Mouse (Mus musculus) brain, embryonic 14.5 days (tissue): ENCODE measurements around the gene Rbl2.

Experiments used
- CTCF ChIP-seq: fragments of 200-500 bp; IDR thresholded peaks from 2 replicates; pipeline ENCODE4 v1.5.1; 2012; ENCODE audit warnings: inconsistent platforms, mild to moderate bottlenecking, moderate library complexity, borderline replicate concordance; ENCODE audit not compliant: insufficient read depth, insufficient read length; ENCODE audit errors: extremely low read depth
- POLR2A ChIP-seq: fragments of 200-500 bp; IDR thresholded peaks from 2 replicates; pipeline ENCODE4 v1.6.1; 2012; ENCODE audit warnings: mild to moderate bottlenecking, inconsistent platforms, borderline replicate concordance; ENCODE audit not compliant: poor library complexity, insufficient read depth, insufficient read length, severe bottlenecking; ENCODE audit errors: extremely low read depth

DNA sequence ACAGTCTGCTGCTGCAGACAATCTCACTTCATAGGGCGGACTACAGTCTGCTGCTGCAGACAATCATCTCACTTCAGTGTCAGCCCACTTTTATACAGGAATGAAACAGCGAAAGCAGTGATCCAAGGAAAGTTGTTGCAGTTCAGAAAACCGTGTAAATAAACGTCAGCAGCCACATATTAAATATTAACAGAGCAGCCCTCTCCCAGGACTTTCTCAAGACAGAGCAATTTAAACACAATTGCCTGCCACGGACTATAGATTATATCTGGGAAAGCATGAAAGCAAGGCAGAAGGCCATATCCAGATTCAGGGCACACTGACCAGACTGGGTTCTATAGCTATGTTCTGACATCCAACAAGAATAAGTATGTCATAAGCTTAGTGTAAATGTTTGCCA is 24.3 kb downstream of the Rbl2 start:
- no peak for TF ChIP-seq CTCF
- TF ChIP-seq POLR2A, result no peak
